Mouse (Mus musculus): ENCODE measurements at regions not wholly inside any gene's neighbourhood (a gene's known extent, or its start where the extent isn't known, plus 50 kb on each side); places are given as distances from the start of the nearest gene placed in this dataset.

DNA sequence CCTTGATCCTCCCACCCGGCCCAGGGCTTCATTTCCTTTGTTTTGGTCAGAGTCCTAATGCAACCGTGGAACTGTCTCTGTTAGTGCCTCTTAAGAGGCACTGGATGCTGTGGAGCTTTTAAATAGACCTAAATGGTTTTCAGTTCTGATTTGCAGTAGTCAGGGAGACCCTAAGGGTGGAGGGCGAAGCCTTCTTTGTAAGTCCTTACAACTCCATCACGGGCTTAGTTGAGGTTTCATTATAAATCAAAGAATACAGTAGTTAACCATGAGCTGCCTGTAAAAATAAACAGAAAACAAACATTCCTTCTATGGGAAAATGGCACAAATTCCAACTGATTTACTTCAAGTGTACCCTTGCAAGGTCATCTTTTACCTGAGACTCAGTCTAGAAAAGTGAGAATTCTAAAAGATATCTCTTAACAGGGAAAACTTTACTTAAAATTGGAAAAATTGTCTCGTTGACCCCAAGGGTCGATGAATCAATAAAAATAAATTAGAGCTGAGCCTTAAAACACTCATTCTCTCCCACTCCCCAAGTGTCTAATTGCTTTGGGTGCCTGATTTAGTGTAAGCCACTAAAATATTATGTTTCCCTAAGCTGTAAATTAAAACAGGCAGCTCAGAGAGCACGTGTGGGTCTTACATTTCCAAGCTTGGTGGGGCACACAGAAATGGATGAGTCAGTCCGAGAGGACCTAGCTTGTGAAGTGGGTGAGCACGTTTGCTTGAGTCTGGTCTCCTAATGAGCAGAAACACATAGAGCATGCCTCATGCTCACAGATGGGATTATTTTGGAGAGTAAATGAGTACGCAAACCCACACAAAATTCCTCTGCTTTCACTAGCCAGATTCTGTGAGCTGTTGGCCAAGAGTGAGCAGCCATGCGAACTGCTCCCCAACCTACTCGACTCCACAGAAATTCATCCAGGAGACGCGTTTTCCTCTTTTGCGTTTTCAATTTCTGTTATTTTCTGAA is 343.3 kb downstream of the Klf5 start:
- 78% methylated on average over 15 of the region's 15 CpGs for WGBS
- H3K4me3 ChIP-seq (ENCODE audit: low read depth, low read length): no peak overlapping the region
- H3K9me3 ChIP-seq (ENCODE audit: low read length): no peaks in the 10 kb centered on the region
- ATAC-seq (no peak), DNase-seq (ENCODE audit: low spot score) (no peak)
- H3K4me2 ChIP-seq (replicated peaks; ENCODE audit: low read depth, low read length): no peak overlapping the region
- H3K36me3 ChIP-seq (ENCODE audit: insufficient read depth, low read length): no peaks in the 10 kb centered on the region
- TF ChIP-seq EP300 (IDR thresholded peaks at IDR 0.05) (no peak), CTCF (IDR thresholded peaks at IDR 0.05) (no peak)
- H3K9ac ChIP-seq (replicated peaks; ENCODE audit: low read depth): no peak overlapping the region
- H3K27ac ChIP-seq (ENCODE audit: low read length): no peak overlapping the region
- no peaks in the 10 kb centered on the region for H3K27me3 ChIP-seq (replicated peaks; ENCODE audit: insufficient read depth, low read length)
- H3K4me1 ChIP-seq (ENCODE audit: insufficient read depth, low read depth, low read length): no peaks in the 10 kb centered on the region

GRCm38 (mm10) chr14:99646323-99646722 is 347.8 kb downstream of the Klf5 start:
- Histone ChIP-seq H3K4me3 (ENCODE audit: low read depth, low read length) (no peak overlapping the region), H3K9ac (replicated peaks; ENCODE audit: low read depth) (no peak overlapping the region), H3K27ac (ENCODE audit: low read length) (no peak overlapping the region), H3K27me3 (replicated peaks; ENCODE audit: insufficient read depth, low read length) (no peaks in the 10 kb centered on the region), H3K4me2 (replicated peaks; ENCODE audit: low read depth, low read length) (no peak overlapping the region), H3K9me3 (ENCODE audit: low read length) (no peaks in the 10 kb centered on the region), H3K4me1 (ENCODE audit: insufficient read depth, low read depth, low read length) (no peaks in the 10 kb centered on the region), H3K36me3 (ENCODE audit: insufficient read depth, low read length) (no peaks in the 10 kb centered on the region)
- no peak for TF ChIP-seq CTCF (IDR thresholded peaks at IDR 0.05)
- TF ChIP-seq EP300 (IDR thresholded peaks at IDR 0.05): no peak
- 58% methylated on average over 3 of the region's 3 CpGs for WGBS
- DNase-seq (ENCODE audit: low spot score) (peak; percentile 19), ATAC-seq (0 out of 2 replicates have a peak, but pooled peaks have one; percentile 30)

GRCm38 (mm10) chr14:99674399-99674798 is 375.9 kb downstream of the Klf5 start:
- Histone ChIP-seq H3K4me1 (ENCODE audit: insufficient read depth, low read depth, low read length) (no peaks in the 10 kb centered on the region), H3K9me3 (ENCODE audit: low read length) (no peaks in the 10 kb centered on the region), H3K9ac (replicated peaks; ENCODE audit: low read depth) (no peak overlapping the region), H3K27ac (ENCODE audit: low read length) (no peak overlapping the region), H3K4me3 (ENCODE audit: low read depth, low read length) (no peak overlapping the region), H3K36me3 (ENCODE audit: insufficient read depth, low read length) (no peaks in the 10 kb centered on the region), H3K27me3 (replicated peaks; ENCODE audit: insufficient read depth, low read length) (no peaks in the 10 kb centered on the region), H3K4me2 (replicated peaks; ENCODE audit: low read depth, low read length) (no peak overlapping the region)
- TF ChIP-seq CTCF (IDR thresholded peaks at IDR 0.05): no peak
- TF ChIP-seq EP300 (IDR thresholded peaks at IDR 0.05): peak; percentile 76; the same call in 1 of the 2 replicates
- WGBS: 22% methylated on average over 3 of the region's 3 CpGs
- DNase-seq (ENCODE audit: low spot score) (peak; percentile 36), ATAC-seq (no peak; the same call in 1 of the 2 replicates)

DNA sequence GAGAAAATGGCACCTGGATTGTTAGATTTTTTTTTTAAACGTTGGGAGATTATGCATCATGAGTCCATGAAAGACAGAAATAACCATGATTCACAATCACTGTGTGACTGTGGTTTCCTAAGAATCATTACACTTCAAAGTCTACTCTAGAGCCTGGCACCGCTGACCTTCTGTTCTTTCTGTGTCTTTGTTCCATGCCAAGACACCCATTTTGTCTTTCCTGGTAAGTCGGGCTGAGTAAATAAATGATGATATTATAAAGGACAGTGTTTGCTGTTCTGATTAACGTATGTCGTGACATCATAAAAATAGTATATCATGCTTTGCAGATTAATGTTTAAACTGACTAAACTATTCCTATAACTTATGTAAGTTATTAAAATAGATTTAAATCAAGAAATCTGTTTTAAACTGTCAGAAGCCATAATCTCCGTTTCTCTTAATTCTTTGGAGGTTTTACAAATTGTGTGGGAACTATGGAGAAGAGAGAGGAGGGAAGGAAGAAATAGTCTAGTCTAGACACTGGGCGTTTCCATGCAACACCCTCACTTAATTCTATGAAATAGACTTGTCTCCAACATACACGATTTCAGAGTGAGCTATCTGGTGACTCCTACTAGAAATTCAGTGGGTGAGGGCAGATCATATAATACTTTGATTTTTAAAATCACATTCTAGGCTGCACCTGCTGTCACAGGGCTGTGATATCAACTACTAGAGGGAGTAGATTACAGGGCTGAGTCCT is 388.7 kb downstream of the Klf5 start:
- H3K27me3 ChIP-seq (replicated peaks; ENCODE audit: insufficient read depth, low read length): no peaks in the 10 kb centered on the region
- no peaks in the 10 kb centered on the region for H3K9me3 ChIP-seq (ENCODE audit: low read length)
- H3K36me3 ChIP-seq (ENCODE audit: insufficient read depth, low read length): no peaks in the 10 kb centered on the region
- H3K27ac ChIP-seq (ENCODE audit: low read length): no peak overlapping the region
- 70% methylated on average over 8 of the region's 8 CpGs for WGBS
- H3K9ac ChIP-seq (replicated peaks; ENCODE audit: low read depth): no peak overlapping the region
- no peak for DNase-seq (ENCODE audit: low spot score)
- no peak for TF ChIP-seq CTCF (IDR thresholded peaks at IDR 0.05)
- TF ChIP-seq EP300 (IDR thresholded peaks at IDR 0.05): no peak
- no peak overlapping the region for H3K4me2 ChIP-seq (replicated peaks; ENCODE audit: low read depth, low read length)
- H3K4me3 ChIP-seq (ENCODE audit: low read depth, low read length): no peak overlapping the region
- no peak for ATAC-seq
- no peaks in the 10 kb centered on the region for H3K4me1 ChIP-seq (ENCODE audit: insufficient read depth, low read depth, low read length)

GRCm38 (mm10) chr14:99688415-99688814 is 389.9 kb downstream of the Klf5 start:
- 45% methylated on average over 4 of the region's 4 CpGs for WGBS
- no peak for ATAC-seq
- DNase-seq (ENCODE audit: low spot score): no peak

GRCm38 (mm10) chr14:99696301-99696700 is 397.8 kb downstream of the Klf5 start:
- DNase-seq (ENCODE audit: low spot score): no peak
- no peaks in the 10 kb centered on the region for H3K9me3 ChIP-seq (ENCODE audit: low read length)
- TF ChIP-seq CTCF (IDR thresholded peaks at IDR 0.05) (no peak), EP300 (IDR thresholded peaks at IDR 0.05) (no peak)
- H3K36me3 ChIP-seq (ENCODE audit: insufficient read depth, low read length): no peaks in the 10 kb centered on the region
- no peaks in the 10 kb centered on the region for H3K4me1 ChIP-seq (ENCODE audit: insufficient read depth, low read depth, low read length)
- no peak overlapping the region for H3K4me2 ChIP-seq (replicated peaks; ENCODE audit: low read depth, low read length)
- H3K4me3 ChIP-seq (ENCODE audit: low read depth, low read length): no peak overlapping the region
- no peaks in the 10 kb centered on the region for H3K27me3 ChIP-seq (replicated peaks; ENCODE audit: insufficient read depth, low read length)
- H3K27ac ChIP-seq (ENCODE audit: low read length): no peak overlapping the region
- no peak overlapping the region for H3K9ac ChIP-seq (replicated peaks; ENCODE audit: low read depth)
- no peak for ATAC-seq
- 90% methylated on average over 7 of the region's 7 CpGs for WGBS

More at GRCm38 (mm10) chr14:99688415-99688814, 389.9 kb downstream of the Klf5 start:
- Histone ChIP-seq H3K4me3 (ENCODE audit: low read depth, low read length) (no peak overlapping the region), H3K36me3 (ENCODE audit: insufficient read depth, low read length) (no peaks in the 10 kb centered on the region), H3K9me3 (ENCODE audit: low read length) (no peaks in the 10 kb centered on the region), H3K4me2 (replicated peaks; ENCODE audit: low read depth, low read length) (no peak overlapping the region), H3K27ac (ENCODE audit: low read length) (no peak overlapping the region), H3K9ac (replicated peaks; ENCODE audit: low read depth) (no peak overlapping the region), H3K27me3 (replicated peaks; ENCODE audit: insufficient read depth, low read length) (no peaks in the 10 kb centered on the region), H3K4me1 (ENCODE audit: insufficient read depth, low read depth, low read length) (no peaks in the 10 kb centered on the region)
- no peak for TF ChIP-seq CTCF (IDR thresholded peaks at IDR 0.05)
- TF ChIP-seq EP300 (IDR thresholded peaks at IDR 0.05): no peak

All from lung, postnatal 0 days (tissue).